ENCODE assay signal across 13 mouse cellular contexts in genomic region chr1:182311376-182311775, GRCm38 (mm10). TPM values are rescaled to one million over a fixed set of nuclear protein-coding genes. Genes with fewer than 3 reads are reported as not detected.
A peak's percentile ranks its signal among the peaks of the same experiment; 100 is the strongest.
DNase-seq lines count a peak whose midpoint lies in the region; ATAC-seq and TF ChIP-seq lines count a peak whose summit lies in the region.
"Had no signal": no experiment of that assay in that cellular context is flagged by ENCODE, and none has a peak within 500 bp of the region (broad histone marks: within the 10 kb centered on the region; RNA-seq: fewer than 3 reads in every experiment).

No protein-coding gene starts in this region.

- peaks cover 14% of the 10 kb centered on the region for H3K9me3 ChIP-seq in kidney, embryonic 16.5 days (ENCODE audit: low read length)
- H3K9me3 ChIP-seq in limb, embryonic 10.5 days (replicated peaks): no peaks in the 10 kb centered on the region; the same call in 1 of the 2 replicates

- TF ChIP-seq CTCF in bone marrow, adult 2 months (IDR thresholded peaks at IDR 0.05; ENCODE audit: control insufficient read depth, insufficient read depth, low read length): peak; percentile 52

- WGBS in kidney, embryonic 16.5 days: 95% methylated on average over 5 of the region's 5 CpGs
- 94% methylated on average over 5 of the region's 5 CpGs for WGBS in bone marrow, adult 2 months
- WGBS in limb, embryonic 10.5 days: 98% methylated on average over 5 of the region's 5 CpGs

- peaks cover 41% of the 10 kb centered on the region for H3K36me3 ChIP-seq in kidney, embryonic 16.5 days (ENCODE audit: insufficient read depth, low read length)
- H3K36me3 ChIP-seq in limb, embryonic 10.5 days: peaks cover 49% of the 10 kb centered on the region

- no peak overlapping the region for H3K27ac ChIP-seq in kidney, embryonic 16.5 days (ENCODE audit: low read length)
- no peak overlapping the region for H3K27ac ChIP-seq in bone marrow, adult 2 months (ENCODE audit: control insufficient read depth, insufficient read depth, low read depth, low read length, poor library complexity)
- no peak overlapping the region for H3K27ac ChIP-seq in limb, embryonic 10.5 days
- H3K27ac ChIP-seq: embryonic facial prominence, embryonic 12.5 days had no signal

- H3K4me3 ChIP-seq in kidney, embryonic 16.5 days (ENCODE audit: low read length): no peak overlapping the region
- H3K4me3 ChIP-seq in bone marrow, adult 2 months (replicated peaks; ENCODE audit: control insufficient read depth, low read depth, low read length): no peak overlapping the region
- H3K4me3 ChIP-seq in limb, embryonic 10.5 days: no peak overlapping the region
- H3K4me3 ChIP-seq: embryonic facial prominence, embryonic 12.5 days had no signal

- no peaks in the 10 kb centered on the region for H3K4me1 ChIP-seq in kidney, embryonic 16.5 days (ENCODE audit: insufficient read depth, low read length)
- H3K4me1 ChIP-seq in bone marrow, adult 2 months (ENCODE audit: control insufficient read depth, insufficient read depth, low read length): no peaks in the 10 kb centered on the region
- no peaks in the 10 kb centered on the region for H3K4me1 ChIP-seq in limb, embryonic 10.5 days
- H3K4me1 ChIP-seq: embryonic facial prominence, embryonic 12.5 days had no signal

- TF ChIP-seq POLR2A in bone marrow, adult 2 months (IDR thresholded peaks at IDR 0.05; ENCODE audit: borderline replicate concordance, control insufficient read depth, low read depth, low read length): no peak

- H3K4me2 ChIP-seq in kidney, embryonic 16.5 days (replicated peaks; ENCODE audit: low read depth, low read length): no peak overlapping the region
- H3K4me2 ChIP-seq: embryonic facial prominence, embryonic 12.5 days; heart, embryonic 11.5 days had no signal

- DNase-seq in CD4-positive, CD25-positive, alpha-beta regulatory T cell, adult 2 months (ENCODE audit: low read depth, low spot score): peak; percentile 29
- peak; percentile 8 to 29 for DNase-seq in kidney, postnatal 4 days
- DNase-seq in 3T3-L1 (ENCODE audit: low read depth, low spot score) (peak; percentile 23), adipocyte (ENCODE audit: low spot score) (no peak)
- DNase-seq in limb, embryonic 10.5 days (ENCODE audit: low spot score): no peak

- no peak overlapping the region for H3K9ac ChIP-seq in kidney, embryonic 16.5 days (replicated peaks; ENCODE audit: low read length)
- H3K9ac ChIP-seq: embryonic facial prominence, embryonic 12.5 days had no signal

- no peaks in the 10 kb centered on the region for H3K27me3 ChIP-seq in kidney, embryonic 16.5 days (ENCODE audit: insufficient read depth, low read length)
- no peaks in the 10 kb centered on the region for H3K27me3 ChIP-seq in limb, embryonic 10.5 days (ENCODE audit: low read depth, poor library complexity, severe bottlenecking)
- H3K27me3 ChIP-seq: embryonic facial prominence, embryonic 12.5 days had no signal

- no peak for ATAC-seq in CD4-positive, CD25-positive, alpha-beta regulatory T cell, adult 4 months
- ATAC-seq in kidney, embryonic 16.5 days (ENCODE audit: low FRiP score, low TSS enrichment): no peak
- ATAC-seq: activated CD4-positive, CD25-positive, alpha-beta regulatory T cell, adult 4 months; forebrain, embryonic 16.5 days; midbrain, embryonic 16.5 days had no signal

RNA-seq across cellular contexts. Expression of gene Degs1, which starts 28.8 kb away (rescaled TPM):
- 10 to 100 TPM; 75.7 to 81.4 TPM for polyA plus RNA-seq in CD4-positive, CD25-positive, alpha-beta regulatory T cell, adult 4 months (2017; shearing (Covaris generic))
- 131 and 134 TPM in 2 replicates for polyA plus RNA-seq in kidney, embryonic 16.5 days (2015; fragmentation: Nextera tagmentation; extraction: Ambion mirVana)
- polyA plus RNA-seq in bone marrow, adult 2 months (2011; ENCODE audit: insufficient read depth, insufficient read length, low replicate concordance, missing spikeins): 31.0 and 74.3 TPM in 2 replicates
- polyA plus RNA-seq in limb, embryonic 10.5 days (2016; fragmentation: Nextera tagmentation; extraction: Ambion mirVana): 65.1 and 65.5 TPM in 2 replicates

RNA-seq across cellular contexts. Expression of gene Fbxo28, which starts 30.1 kb away (rescaled TPM):
- polyA plus RNA-seq in CD4-positive, CD25-positive, alpha-beta regulatory T cell, adult 4 months (2017; shearing (Covaris generic)): 1 to 10 TPM; 4.1 to 8.2 TPM
- polyA plus RNA-seq in kidney, embryonic 16.5 days (2015; fragmentation: Nextera tagmentation; extraction: Ambion mirVana): 18.0 and 18.3 TPM in 2 replicates
- 7.4 and 8.6 TPM in 2 replicates for polyA plus RNA-seq in bone marrow, adult 2 months (2011; ENCODE audit: insufficient read depth, insufficient read length, low replicate concordance, missing spikeins)
- polyA plus RNA-seq in limb, embryonic 10.5 days (2016; fragmentation: Nextera tagmentation; extraction: Ambion mirVana): 20.3 and 20.9 TPM in 2 replicates

Comparison
In these comparisons a context has a peak if more than half of its experiments do, and no peak if none do; other contexts are left out.
1. DNase-seq: peak in CD4-positive, CD25-positive, alpha-beta regulatory T cell, adult 2 months (single experiment), kidney, postnatal 4 days (2 of 2) and 3T3-L1 (single experiment); none in limb, embryonic 10.5 days (single experiment) and adipocyte (single experiment).